Mouse (Mus musculus) ovary, postnatal 10 days (tissue): Measurements from ENCODE around the gene Zfp106.
A peak's percentile ranks its signal among the peaks of the same experiment; 100 is the strongest.
"Not testable (repeated sequence)": the region's sequence is repeated elsewhere in the genome, so short reads cannot be mapped to it uniquely, and the experiment has no call there.

Source experiments
- DNase-seq: peaks from one replicate; pipeline ENCODE4 v3.0.0; 2022; ENCODE audit warnings: low spot score

Zfp106 gene

GRCm38 (mm10) chr2:120563235-120563990 lies at the start of gene Zfp106:
Zfp106 (minus strand) TSS chr2:120563843.
- DNase-seq = peak; percentile 68

- DNase-seq = peak; percentile 88
Observed at GRCm38 (mm10) chr2:120608830-120609723, 45.4 kb upstream of the Zfp106 start, which contains the start of the genes Haus2 and Lrrc57. Haus2 (plus strand) TSS chr2:120609383. Lrrc57 (minus strand) TSS chr2:120609520.

- DNase-seq = no peak
Observed at GRCm38 (mm10) chr2:120606021-120606690, 42.5 kb upstream of the Zfp106 start.

- no peak for DNase-seq
Observed at GRCm38 (mm10) chr2:120599506-120599905, 35.9 kb upstream of the Zfp106 start.

DNA sequence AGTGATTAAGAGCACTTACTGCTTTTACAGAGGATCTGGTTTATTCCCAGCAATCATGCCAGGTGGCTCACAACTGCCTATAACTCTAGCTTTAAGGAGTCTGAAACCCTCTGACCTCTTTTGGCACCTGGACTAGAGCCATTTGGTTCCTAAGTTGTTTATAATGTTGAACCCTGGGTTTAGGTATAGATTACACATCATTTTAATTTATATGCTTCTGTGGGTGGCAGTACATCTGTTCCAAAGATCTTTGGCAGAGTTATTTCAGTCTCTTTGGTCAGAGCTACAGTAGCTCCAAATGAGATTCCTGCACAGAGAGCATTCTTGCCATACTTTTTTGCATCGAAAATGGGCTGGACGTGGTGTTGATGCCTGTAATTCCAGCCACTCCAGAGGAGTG lies 34.1 kb upstream of the Zfp106 start:
- no peak for DNase-seq

DNA sequence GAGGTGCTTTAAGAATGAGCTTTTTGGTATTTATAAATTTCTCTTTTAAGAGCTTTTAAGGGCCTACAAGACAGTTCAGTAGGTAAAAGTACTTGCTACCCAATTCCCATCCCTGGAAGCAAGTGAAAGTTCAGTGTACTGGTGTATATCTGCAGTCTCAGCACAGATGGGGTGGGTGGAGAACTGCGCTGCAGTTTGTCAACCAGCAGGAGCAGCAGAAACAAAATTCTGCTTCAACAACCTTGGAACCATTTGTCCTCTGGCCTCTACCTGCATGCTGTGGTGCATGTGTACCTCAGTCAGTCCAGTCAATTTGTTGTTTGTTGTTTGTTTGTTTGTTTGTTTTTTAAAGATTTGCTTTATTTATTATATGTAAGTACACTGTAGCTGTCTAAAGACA lies 28.6 kb upstream of the Zfp106 start:
- DNase-seq = no peak

GRCm38 (mm10) chr2:120589759-120590158 lies 26.1 kb upstream of the Zfp106 start:
- no peak for DNase-seq

GRCm38 (mm10) chr2:120578286-120578685 lies 14.6 kb upstream of the Zfp106 start:
- no peak for DNase-seq

DNA sequence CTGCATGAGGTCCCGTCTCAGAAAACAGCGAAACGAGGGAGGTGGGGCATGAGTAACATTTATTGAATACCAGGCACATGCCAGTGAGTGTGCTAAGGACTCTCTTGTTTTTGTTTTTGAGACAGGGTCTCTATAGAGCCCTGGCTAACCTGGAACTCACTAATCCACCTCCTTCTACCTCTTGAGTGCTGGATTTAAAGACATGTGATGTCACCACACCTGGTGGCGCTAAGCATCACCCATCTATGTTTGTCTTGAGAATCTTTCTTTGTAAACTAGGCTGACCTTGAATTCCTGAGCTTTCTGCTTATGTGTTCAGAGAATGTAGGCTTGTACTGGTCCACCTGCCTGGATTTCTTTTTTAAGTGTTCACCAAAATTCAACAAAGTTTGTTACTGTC lies 14.2 kb upstream of the Zfp106 start:
- no peak for DNase-seq

GRCm38 (mm10) chr2:120575978-120576377 lies 12.3 kb upstream of the Zfp106 start:
- no peak for DNase-seq

- DNase-seq = no peak
Observed at GRCm38 (mm10) chr2:120575121-120575520, 11.5 kb upstream of the Zfp106 start.

GRCm38 (mm10) chr2:120572161-120572560 lies 8.5 kb upstream of the Zfp106 start:
- DNase-seq = not testable (repeated sequence)

DNA sequence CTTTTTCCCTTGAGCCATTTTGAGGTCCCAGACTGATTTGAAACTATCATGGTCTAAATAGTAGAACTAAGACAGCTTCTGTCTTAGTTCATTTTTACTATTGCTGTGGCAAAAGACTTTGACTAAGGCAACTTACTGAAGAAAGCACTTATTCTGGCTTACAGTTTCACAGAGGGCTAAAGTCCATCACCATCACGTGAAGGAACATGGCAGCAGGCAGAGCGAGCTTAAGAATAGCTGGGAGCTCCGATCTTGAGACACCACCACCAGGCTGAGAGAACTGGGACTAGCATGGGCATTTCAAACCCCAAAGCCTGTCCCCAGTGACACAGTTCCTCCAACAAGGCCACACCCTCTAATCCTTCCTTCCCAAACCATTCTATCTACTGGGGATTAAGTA lies 7.4 kb upstream of the Zfp106 start:
- DNase-seq = no peak

GRCm38 (mm10) chr2:120567798-120568320 lies 4.2 kb upstream of the Zfp106 start:
- DNase-seq = no peak

GRCm38 (mm10) chr2:120566886-120567797 lies 3.5 kb upstream of the Zfp106 start, which contains the start of gene Snap23:
Snap23 (plus strand) TSS chr2:120567671.
- peak; percentile 88 for DNase-seq

DNA sequence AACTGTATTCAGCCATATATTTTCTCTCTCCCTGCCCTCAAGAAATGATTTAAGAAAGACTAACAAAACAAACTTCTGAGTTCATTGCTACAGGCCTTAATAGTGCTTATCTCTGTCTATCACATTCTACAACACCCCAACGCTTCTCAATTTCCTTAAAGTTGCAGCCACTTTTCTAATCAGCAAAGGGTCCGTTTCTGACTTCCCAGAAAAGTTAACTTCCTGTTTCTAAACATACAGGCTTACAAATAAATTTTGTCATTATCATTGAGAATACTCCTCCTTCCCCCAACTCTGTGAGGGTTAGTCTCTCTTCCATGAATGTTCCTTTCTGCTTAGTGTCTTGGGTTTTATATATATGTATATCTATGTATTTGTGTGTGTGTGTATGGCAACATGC lies 1.7 kb upstream of the Zfp106 start:
- no peak for DNase-seq

- DNase-seq = not testable (repeated sequence)
Observed at GRCm38 (mm10) chr2:120564548-120565188, 1.0 kb upstream of the Zfp106 start.

DNA sequence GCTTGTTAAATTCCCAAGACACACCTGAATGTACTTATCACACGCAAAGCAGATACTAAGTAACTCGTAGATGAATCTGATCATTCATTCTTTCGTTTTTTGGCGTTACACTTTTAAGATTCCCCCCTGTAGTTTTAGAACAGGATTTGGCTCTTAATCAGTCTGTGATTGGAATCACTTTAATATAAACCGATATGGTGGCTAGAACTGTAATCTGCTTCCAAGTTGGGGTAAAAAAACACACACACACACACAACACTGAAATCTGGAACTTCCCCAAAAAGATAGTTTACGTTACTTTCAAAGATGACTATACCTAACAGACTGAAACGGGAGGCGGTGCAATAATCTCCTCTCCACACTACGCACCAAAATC lies 796 bp downstream of the Zfp106 start:
- no peak for DNase-seq

DNA sequence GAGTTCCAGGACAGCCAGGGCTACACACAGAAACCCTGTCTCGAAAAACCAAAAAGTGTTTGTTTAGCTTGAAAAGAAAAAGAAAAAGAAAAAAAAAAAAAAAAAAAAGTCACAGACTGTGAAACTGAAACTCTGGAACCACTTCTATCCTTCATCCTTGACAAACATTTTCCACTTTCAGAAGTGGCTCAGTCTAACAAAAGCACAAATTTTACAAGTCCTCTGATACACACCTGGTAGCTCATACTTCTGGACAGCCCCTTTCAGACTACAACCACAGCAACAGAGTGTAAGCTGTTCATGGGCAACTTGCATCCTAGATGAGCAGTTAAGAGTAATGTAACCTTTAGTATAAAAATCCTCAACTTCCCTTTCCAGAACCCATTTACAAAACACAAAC lies 2.1 kb downstream of the Zfp106 start:
- DNase-seq = no peak

DNA sequence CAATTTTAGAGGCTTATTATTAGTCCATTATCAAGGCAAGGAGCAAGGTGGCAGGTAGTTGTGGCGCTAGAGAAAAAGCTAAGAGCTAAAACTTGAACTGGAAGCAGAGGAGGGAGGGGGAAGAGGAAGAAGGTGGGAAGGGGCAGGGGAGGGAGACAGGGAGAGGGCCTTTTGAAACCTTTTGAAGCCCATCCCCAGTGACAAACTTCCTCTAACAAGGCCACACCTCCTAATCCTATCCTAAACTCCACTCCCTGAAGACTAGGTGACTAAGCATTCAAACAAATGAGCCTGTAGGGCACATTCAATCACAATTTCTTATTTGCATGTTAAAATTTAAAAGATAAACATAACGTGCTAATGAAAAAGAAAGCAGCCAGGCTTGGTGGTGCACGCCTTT lies 4.8 kb downstream of the Zfp106 start:
- DNase-seq = no peak

DNA sequence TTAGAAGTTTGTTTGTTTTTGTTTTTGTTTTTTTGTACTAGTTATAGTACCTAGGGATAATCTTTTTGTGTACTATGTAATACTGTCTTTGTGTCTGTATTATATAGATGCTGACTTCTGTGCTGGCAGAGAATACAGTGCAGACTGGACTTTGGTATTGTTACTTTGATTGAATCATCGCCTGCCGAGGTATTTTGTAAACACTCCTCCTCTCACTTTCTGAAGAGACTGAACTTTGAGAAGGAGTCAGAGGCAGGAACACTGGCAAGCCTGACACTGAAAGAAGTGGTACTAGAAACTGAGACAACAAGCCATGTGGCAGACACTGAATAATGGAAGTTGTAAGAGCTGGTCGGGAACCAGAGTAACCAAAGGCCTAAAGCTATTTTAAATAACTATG lies 6.8 kb downstream of the Zfp106 start:
- DNase-seq = no peak
